Mouse (Mus musculus) erythroblast, adult 5-6 weeks (primary cell): Measurements from ENCODE around the gene Xiap. TPM values are rescaled to one million over a fixed set of nuclear protein-coding genes. Genes with fewer than 3 reads are reported as not detected.
A peak's percentile ranks its signal among the peaks of the same experiment; 100 is the strongest.

Experiments used
- ATAC-seq: replicated peaks from 2 replicates; pipeline ENCODE4 v1.8.0; 2016; ENCODE audit warnings: moderate number of reproducible peaks, mild to moderate bottlenecking, moderate TSS enrichment, inconsistent platforms; ENCODE audit not compliant: poor library complexity, low FRiP score, severe bottlenecking
- total RNA-seq, 2 experiments: library from RNA; stranded (forward) in 1 of 2; stranded (reverse) in 1 of 2; fragments of 150-400 nt in 1 of 2; fragments of 200-764, 138-1000 nt in 1 of 2; gene quantifications; 2 replicates each; pipeline versions ENCODE4 v1.2.3 to v1.2.4; 2015 to 2017; ENCODE audit warnings: low replicate concordance in 2 of 2

Gene Xiap
- total RNA-seq, 2 experiments from 2014 or later = 23.9 to 24.2 TPM

DNA sequence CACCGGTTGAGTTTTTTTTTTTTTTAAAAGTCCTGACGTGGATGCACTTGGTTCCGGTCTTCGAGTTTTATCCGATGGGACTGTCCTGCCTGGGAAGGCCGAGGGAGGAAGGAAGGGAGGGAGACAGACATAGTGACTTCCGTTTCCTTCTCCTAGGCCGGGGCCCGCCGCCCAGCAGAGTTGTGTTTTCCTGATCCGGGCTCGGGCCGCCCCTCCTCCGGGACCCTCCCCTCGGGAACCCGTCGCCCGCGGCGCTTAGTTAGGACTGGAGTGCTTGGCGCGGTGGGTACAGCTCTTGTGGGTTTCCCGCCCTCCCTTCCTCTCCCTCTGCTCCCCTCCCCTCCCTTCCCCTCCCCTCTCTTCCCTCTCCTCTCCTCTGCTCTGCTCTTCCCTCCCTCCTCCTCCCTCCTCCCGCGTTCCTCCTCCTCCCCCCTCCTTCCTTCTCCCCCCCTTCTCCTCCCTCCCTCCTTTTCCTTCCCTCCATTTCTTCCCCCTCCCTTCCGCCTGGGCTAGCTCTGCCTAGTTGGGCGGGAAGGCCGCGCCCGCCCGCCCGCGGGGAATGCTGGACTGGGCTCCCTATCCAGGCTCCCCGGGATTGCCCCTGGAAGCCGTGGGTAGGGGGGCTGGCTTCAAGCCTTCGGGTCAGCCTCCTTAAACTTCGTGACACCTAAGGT is 8.9 kb downstream of the Xiap start:
- peak; percentile 76 for ATAC-seq

DNA sequence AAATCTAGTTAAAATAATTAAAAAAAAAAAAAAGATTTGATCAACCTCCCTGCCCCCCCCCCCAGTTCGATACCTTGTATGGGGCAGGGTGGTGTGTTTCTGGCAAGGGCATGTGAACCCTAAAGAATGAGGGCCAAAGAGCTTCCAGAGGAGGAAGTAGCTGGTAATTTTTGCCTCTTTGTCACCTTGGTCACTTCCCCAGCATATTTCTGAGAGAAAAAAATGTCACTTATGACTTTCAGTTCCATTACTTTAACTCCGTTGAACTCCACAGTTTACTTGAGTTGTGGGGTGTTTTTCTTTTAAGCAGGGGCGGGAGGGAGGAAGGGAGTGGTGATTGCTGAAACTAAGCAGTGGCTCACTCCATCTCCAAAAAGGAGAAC is 9.4 kb downstream of the Xiap start:
- ATAC-seq = peak; percentile 65

DNA sequence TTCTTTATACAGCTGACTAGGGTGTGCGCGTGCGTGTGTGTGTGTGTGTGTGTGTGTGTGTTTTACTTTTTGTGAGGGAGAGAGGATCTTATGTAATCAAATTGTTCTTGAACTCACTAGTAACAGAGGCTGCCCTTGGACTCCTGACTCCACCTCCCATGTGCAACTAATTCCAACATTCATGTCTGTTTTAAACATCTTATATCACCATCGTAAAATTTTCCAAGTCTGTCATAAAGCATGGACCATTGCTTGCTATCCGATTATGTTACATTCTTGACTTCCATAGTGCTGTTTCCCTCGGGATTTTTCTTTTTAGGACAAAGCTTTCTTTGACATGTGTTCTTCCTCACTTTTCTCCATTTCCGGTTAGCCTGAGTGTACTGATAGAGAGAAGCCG is 28.3 kb downstream of the Xiap start:
- no peak for ATAC-seq

DNA sequence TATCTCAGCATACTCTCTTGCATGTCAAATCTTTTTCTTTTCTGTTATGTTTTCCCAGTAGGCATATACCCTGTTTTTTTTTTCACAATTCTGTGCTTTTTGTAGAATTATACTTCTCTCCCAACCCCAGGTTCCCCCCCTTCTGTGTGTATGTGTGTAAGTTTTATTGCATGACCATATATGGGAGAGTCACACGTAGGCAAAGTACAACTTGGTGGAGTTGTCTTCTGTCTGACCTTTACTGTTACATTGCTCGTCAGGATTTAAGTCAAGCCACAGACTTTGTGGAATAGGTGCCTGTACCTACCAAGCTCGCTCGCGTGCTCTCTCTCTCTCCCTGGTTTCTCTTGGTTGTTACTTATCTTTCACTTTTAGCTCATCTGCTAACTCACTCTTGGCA is 28.7 kb downstream of the Xiap start:
- no peak for ATAC-seq

DNA sequence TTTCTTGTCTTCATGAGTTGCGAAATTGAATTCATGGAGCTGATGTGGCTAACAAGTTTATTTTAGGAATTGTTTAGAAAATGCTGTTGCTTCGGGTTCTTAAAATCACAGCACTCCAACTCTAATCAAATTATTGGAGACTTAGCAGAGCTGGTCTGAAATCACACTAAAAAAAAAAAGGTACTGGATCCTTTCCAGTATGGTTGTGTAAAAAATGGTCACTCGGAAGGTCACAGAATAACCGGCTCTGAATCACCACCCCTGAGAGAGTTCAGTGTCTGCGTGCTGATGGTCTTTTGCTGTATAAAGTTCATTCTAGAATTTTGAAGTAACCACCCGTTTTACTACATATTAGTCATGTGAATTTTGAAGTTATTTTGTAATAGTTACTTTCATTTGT is 47.7 kb downstream of the Xiap start:
- ATAC-seq = no peak

DNA sequence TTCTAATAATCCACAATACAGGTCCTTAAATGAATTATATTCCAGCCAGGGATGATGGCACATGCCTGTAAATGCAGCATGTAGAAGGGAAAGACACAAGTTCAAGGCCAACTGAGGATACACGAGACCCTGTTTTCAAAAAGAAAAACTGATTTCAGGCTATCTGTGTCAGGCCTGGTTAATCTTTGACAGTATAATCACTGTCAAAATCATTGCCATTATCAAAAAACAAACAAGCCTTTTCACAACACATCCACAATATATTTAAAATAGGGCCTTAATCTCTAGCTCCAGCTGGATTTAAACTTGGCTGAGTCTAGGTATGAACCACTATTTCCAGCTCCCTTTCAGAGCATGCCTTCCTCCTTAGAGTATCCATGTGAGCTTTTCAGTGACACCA is 51.1 kb downstream of the Xiap start:
- ATAC-seq = no peak

DNA sequence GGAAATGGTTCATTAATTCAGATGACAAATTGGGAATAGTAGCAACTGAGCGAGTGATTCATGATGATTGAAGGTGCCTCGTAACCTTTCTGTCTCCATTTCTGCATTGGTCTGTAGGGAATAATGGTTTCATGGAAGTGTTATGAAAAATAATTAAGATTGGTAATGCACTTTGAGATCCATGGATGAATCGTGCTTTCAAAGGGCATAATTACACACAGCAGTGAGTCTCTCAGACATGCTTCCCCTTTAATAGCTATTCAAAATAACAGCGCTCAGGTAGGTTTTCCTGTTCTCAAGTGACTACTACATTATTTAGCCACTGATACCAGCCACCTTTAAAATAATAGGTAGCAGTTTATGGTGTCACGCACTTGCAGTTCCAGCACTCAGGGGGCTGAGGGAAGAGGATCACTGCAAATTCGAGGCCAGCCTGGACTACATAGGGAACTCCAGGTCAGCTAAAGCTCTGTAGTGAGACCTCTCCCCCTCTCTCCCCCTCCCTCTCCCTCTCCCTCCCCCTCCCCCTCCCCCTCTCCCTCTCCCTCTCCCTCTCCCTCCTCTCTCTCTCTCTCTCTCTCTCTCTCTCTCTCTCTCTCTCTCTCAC is 60.1 kb downstream of the Xiap start:
- ATAC-seq = no peak

DNA sequence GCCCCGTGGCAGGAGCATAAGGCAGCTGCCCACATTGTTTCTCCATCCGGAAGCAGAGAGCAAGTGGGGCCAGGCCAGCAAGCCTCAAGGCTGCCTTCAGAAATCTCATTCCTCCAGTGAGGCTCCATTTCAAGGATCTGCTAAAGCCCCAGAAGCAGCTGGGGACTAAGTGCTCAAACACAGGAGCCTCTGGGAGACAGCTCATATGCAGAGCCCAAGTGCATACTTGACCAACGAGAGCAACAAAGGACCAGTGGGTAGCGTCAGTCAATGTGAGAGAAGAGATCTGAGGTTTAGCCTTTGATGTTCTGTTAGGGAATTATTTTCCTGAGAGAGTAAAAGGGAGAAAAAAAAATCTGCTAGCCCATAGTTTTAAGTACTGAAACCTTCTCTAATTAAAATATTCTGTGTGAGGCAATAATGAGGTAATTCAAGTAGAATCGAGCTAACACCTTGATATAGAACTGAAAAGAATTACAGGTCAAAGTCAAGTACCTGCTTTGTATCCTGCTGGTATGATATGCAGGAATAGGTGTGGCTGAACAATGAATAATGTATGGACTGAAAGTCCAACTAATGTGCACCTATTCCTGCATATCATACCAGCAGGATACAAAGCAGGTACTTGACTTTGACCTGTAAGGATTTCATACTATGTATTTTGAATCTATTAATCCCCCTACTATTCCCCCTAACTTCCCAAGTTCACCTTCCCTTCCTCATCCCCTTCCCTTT is 65.7 kb downstream of the Xiap start:
- ATAC-seq = no peak

DNA sequence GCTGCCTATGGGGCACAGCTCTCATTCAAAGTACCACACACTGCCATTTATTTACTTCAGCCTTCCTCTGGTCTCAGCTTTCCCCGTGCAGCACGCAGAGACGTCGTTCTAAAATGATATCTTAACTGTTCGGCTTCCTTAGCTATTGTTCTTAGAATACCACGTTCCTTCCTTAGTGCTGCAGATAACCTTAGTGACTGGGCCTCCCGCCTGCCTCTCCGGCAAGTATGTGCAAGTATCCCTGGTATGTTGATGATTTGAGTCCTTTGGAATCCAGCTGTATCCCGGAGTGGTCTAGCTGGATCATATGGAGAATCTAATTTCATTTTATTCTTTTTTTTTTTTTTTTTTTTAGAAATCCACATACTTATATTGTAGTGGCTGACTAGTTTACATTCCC is 80.4 kb downstream of the Xiap start:
- no peak for ATAC-seq

DNA sequence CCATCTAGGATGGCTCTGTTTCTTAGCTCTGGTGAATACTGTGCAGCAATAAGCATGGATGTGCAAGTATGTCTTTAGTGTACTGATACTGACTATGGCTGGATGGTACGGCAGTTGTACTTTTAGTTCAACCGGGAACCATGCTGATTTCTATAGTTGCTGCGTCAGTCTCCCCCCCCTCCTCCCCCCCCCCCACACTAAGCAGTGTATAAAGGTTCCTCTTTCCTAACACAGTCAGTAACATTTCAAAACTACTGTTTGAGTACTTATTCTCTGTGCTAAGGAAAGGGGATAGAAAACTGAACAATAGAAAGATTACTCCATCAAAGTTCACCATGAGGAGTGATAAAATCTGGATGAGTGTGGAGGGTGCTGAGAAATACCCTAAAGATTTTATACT is 83.1 kb downstream of the Xiap start:
- no peak for ATAC-seq

DNA sequence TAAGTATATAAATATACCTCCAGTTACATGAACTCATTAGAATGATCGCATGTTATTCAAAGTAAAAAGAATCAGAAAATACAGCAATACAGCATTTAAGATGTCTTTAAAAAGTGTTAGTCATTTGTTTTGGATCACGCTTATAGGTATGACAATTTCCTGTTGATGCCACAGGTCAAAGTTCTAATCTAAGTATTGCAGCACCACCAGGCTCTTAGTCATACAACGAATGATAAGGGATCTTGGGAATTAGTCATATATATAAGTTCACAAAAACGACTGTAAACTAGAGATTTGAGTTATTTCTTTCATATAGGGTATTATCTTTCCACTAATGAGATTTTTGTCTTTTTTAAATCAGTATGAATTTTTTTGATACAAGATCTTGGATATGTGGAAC is 84.5 kb downstream of the Xiap start:
- no peak for ATAC-seq

DNA sequence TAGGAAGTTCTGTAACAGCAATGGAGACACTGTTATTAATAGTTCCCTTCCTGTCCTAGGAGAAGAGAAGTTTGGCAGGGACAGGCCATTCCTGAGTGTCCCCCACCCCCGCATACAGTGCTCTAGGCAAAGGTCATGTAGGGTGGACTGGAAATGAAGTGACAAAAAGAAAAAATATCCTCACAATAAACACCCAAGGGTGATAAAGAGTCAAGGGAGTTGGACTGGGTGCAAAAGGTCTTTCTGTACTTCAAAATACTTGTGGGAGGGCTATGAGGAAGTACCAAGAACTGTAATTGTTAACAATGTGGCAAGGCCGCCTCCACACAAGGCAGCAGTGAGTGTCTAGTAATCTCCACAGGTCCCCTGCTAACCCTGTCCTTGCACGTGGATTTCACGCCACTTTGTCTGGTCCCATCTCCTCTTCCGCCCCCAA is 88.6 kb downstream of the Xiap start:
- no peak for ATAC-seq

DNA sequence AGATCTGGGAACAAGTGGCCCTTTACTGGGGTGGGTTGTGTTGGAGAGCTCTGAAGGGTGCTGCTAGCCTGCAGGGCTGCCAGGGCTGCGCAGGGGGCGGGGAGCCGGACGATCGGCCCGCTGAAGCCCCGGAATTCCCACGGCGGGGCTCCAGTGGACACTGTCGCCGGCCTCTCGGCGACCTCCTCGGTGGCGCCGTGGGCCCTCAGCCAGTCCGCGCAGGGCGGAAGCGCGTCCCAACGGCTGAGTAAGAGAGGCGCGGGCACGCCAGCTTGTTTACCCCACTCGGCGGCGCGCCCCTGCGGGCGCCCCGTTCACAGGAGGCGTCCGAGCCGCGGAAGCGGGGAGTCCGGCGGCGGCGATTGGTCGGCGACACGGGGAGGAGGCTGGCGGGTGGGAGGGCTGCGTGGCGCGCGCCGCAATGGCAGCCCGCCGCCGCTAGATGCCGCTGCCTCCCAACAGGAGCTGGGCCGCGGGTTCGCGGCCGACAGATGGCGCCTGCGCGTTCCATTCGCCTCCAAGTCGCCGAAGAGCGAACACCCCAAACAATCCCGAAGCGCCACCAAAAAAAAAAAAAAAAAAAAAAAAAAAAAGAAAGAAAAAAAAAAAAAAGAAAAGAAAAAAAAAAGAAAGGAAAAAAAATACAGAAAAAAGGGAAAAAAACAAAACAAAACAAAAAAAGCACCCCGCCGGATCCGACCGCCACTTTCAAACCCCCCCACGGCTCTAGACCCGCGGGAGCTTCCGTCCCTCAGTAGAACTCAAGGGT is 89.5 kb downstream of the Xiap start, which contains the start of gene Stag2:
Gene Stag2 (plus strand): TSS at position 530 of the 769 bp plus-strand sequence.
- ATAC-seq = peak; percentile 85

DNA sequence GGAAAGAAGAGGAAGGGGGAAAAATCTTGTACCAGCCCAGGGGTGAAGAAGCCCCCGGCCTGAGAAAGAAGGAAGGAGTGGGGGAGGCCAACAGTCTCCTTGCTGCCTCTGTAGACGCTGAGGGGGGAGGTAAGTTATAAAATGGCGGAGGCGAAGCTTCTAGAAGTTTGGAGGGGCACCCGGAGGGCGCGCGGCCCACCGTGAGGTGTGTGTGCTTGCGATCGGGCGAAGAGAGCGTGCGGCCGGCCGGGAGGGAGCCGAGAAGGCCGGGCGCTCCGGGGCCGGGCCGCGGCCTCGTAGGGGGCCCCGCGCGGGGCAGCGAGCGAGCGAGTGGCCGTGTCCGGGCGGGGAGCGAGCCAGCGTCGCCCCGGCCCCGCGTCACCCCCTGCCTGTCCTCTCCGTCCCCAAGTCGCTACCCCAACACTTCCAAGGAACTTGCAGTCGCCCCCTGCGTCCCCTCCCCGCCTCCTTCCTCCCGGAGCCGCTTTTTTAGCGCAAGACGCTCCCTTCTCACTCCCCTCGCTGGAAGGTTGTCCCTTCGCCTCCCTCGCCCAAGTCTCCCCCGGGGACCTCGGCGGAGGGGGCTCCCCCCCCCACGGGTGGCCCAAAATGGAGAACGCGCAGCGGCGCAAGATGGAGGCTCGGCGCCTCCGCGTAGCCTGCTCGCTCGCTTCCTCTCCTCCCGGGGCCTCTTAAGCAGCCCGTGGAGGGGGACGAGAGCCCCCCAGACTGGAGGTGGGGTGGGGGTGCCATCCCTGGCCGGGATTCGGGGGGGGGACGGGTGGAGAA is 90.3 kb downstream of the Xiap start:
- peak; percentile 9; the same call in 1 of the 2 replicates for ATAC-seq

DNA sequence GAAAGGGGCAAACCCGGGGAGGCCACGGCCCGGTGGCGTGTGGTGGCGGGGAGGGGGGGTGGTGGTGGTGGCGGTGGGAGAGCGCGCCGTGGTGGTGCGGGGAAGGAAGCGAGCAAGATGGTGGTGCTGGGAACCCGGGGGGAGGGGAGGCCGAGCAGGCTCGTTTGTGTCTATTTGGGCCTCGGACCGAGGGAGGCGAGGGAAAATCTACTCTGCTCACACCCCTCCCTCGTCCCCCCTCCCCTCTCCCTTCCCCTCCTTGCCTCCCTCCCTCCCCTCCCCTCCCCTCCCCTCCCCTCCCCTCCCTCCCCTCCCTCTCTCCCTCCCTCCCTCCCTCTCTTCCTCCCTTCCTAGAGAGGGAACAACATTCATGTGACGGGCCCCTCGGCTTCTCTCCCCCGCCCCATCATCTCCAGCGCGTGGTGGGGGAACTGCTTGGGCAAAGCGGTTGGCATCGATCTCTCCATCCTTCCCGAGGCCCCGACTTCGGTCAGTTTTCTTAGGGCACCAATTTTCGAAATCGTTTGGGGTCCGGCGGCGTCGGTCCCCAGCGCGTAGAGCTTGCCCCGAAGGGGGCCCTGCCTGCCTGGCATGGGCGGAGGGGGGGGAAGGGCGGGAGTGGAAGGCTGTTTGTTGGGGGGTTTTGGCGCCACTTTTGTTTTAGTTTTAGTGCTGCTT is 91.0 kb downstream of the Xiap start:
- ATAC-seq = no peak

DNA sequence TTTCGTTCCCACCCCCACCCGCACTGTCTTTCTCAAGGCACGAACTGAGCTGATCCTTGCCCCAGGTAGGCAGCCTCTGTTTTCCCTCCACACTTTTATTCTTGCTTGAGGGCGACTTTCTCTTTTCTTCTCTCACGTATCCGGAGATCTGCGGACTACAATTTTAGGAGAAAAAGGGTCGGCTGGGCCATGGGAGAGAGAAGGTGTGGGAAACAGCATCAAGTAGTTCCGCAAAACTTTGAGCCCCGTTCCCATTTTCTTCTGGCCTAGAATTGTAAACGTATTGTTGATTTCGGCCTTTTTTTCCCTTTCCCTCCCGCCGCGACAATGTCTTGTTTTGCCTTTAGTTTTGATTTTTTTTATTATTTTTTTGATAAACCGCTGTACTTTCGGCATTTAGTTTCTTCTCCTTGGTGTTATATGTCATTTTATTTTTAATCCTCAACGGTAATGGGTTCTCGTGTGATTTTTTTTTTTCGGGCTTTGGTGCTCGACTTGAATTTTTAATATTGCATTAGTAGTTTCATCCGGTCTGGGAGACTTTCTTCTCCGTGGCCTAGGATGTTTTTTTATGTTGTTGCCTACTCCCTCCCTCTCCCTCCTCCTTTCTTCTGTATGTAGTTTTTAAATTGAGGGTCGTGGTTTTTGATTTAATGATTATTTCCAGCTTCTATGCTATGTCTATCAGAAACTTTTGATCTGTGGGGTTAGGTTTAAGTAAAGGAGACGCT is 91.7 kb downstream of the Xiap start:
- no peak for ATAC-seq

DNA sequence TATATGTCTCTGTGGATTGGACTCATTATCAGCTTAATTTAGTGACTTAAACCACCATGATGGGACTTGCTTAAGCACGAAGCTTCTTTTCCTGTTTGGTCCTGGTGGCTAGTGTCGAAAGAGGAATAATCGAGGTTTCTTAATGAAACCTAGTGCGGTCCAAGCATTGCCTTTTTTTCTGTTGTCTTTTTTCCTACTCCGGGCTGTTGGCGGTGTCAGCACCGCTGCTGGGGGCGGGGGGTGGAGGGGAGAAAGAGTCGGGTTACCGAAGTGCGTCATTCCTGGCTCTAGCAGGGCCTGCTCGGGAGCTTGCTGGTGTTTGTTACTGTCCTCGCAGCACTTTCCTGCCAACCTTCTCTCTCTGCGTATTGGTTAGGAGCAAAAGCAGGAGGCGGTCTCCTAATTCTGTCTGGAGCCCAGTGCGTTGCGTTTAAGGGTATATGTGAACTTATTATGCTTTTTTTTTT is 92.5 kb downstream of the Xiap start:
- peak; percentile 76 for ATAC-seq

DNA sequence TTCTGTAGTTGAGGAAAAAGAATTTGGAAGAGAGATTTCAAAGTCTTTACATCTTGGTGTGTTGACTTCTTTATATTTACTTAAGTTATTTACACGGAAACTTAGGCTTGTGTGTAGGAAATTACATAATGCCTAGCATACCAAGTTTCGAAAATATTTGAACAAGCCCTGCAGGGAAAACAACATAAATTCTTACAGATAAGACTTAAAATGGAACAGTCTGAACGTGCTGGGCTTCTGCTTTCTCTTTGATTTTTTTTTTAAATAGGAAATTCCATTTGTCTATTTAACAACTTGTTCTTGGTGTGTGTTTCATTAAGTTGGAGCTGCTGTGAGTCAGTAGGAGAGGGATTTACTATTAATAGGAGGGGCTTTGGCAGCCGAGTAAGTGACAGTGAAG is 93.6 kb downstream of the Xiap start:
- ATAC-seq = no peak
